Mouse (Mus musculus): ENCODE measurements at regions not wholly inside any gene's neighbourhood (a gene's known extent, or its start where the extent isn't known, plus 50 kb on each side); places are given as distances from the start of the nearest gene placed in this dataset.

DNA sequence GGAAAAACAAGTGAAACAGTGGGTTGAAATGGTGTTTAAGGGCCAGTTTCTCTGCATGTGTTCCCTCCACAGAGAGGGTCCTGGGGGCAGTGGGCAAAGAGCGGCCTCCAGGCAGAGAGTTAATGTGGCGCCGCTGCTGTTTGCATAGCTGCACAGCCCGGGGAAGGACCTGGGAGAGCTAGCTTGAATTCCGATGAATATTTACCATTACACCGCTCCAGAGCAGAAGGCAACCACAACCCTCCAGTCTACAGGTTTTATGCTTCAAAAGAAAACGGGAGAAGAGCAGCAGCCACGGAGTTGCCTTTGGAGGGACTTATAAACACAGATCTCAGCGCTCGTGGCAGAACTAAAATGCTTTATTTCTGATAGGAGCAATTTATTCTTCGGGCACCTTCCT is 94.2 kb upstream of the Pmfbp1 start:
- H3K9me3 ChIP-seq (replicated peaks; ENCODE audit: low read length) = no peaks in the 10 kb centered on the region
- no peak overlapping the region for H3K9ac ChIP-seq (ENCODE audit: insufficient read depth, low read depth)
- no peaks in the 10 kb centered on the region for H3K4me1 ChIP-seq (ENCODE audit: control insufficient read depth in 1 of 2, insufficient read depth in 2 of 2)
- no peaks in the 10 kb centered on the region for H3K27me3 ChIP-seq (replicated peaks)
- dilution Hi-C loops (cut with MboI; ENCODE audit: extremely low pct_ligation_motif_present, extremely low pct_unique_long_range_greater_than_20kb, low sequenced_read_pairs) (no loop called here), in situ Hi-C loops (cut with MboI; ENCODE audit: low pct_ligation_motif_present, low pct_unique_long_range_greater_than_20kb, low sequenced_read_pairs) (no loop called here)
- no peaks in the 10 kb centered on the region; the same call in 1 of the 2 replicates for H3K79me2 ChIP-seq (replicated peaks; ENCODE audit: control insufficient read depth, extremely low read depth, insufficient read depth, poor library complexity, severe bottlenecking)
- H3K36me3 ChIP-seq (replicated peaks in 1 of 2; ENCODE audit: control insufficient read depth in 1 of 2, insufficient read depth in 1 of 2, low read length in 1 of 2) = no peaks in the 10 kb centered on the region
- 0 out of 2 replicates have a peak overlapping the region, but pooled peaks have one; percentile 10 for H3K4me2 ChIP-seq (ENCODE audit: insufficient read depth, low read depth, poor library complexity, severe bottlenecking)
- H3K4me3 ChIP-seq (replicated peaks in 1 of 3; ENCODE audit: low read depth in 2 of 3, low read length in 2 of 3, poor library complexity in 1 of 3) = no peak overlapping the region
- no peak overlapping the region for H3K27ac ChIP-seq (ENCODE audit: insufficient read depth, low read depth)
- no peak for TF ChIP-seq USF1 (IDR thresholded peaks at IDR 0.05; ENCODE audit: low read depth, low read length)
- TF ChIP-seq ETS1 (conservative IDR thresholded peaks at IDR 0.05; ENCODE audit: low read depth, low read length) = no peak
- TF ChIP-seq HCFC1 (IDR thresholded peaks at IDR 0.05; ENCODE audit: low read depth, low read length) = no peak
- TF ChIP-seq CHD2 (IDR thresholded peaks at IDR 0.05; ENCODE audit: low read length) = no peak
- TF ChIP-seq RCOR1 (conservative IDR thresholded peaks at IDR 0.05; ENCODE audit: low read depth, low read length) = no peak
- no peak for TF ChIP-seq ZKSCAN1 (IDR thresholded peaks at IDR 0.05; ENCODE audit: borderline replicate concordance, low read depth, low read length)
- no peak for TF ChIP-seq NELFE (IDR thresholded peaks at IDR 0.05; ENCODE audit: low read depth, low read length)
- TF ChIP-seq GABPA (IDR thresholded peaks at IDR 0.05; ENCODE audit: insufficient replicate concordance, low read depth, low read length) = no peak
- TF ChIP-seq MEF2A (IDR thresholded peaks at IDR 0.05; ENCODE audit: borderline replicate concordance, low read depth, low read length) = no peak
- TF ChIP-seq MAX (IDR thresholded peaks at IDR 0.05; ENCODE audit: low read length) = no peak
- TF ChIP-seq BHLHE40 (IDR thresholded peaks at IDR 0.05; ENCODE audit: low read depth, low read length) = no peak
- TF ChIP-seq MAFK (IDR thresholded peaks at IDR 0.05; ENCODE audit: insufficient replicate concordance, low read length) = no peak
- TF ChIP-seq NRF1 (IDR thresholded peaks at IDR 0.05; ENCODE audit: low read depth, low read length) = no peak
- TF ChIP-seq RAD21 (IDR thresholded peaks at IDR 0.05; ENCODE audit: low read depth, low read length) = no peak
- no peak for TF ChIP-seq JUND (conservative IDR thresholded peaks at IDR 0.05; ENCODE audit: low read depth, low read length)
- DNase-seq (ENCODE audit: extremely low read depth) = no peak

DNA sequence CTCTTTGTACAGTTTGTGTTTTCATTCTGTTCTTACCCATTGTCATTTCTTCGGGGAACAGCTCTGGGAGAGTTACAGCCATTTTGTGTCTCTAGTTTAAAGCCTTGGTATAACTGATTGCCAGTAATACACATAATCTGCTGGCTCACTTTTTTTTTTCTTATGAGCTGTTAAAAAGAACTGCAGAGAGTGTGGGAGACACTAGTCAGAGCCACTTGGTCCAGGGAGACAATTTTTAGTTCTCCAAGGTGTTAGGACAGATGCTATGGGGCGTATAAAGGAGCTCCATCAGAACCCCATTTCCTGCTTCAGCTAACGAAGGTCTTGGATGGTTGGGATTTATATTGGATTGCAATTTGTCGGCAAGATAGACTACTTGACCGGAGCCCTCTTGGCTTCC is 93.6 kb upstream of the Pmfbp1 start:
- H3K4me2 ChIP-seq (ENCODE audit: insufficient read depth, low read depth, poor library complexity, severe bottlenecking) = peak overlapping the region; percentile 10; the same call in 1 of the 2 replicates
- H3K4me1 ChIP-seq (ENCODE audit: control insufficient read depth in 1 of 2, insufficient read depth in 2 of 2) = no peaks in the 10 kb centered on the region
- no peak overlapping the region for H3K9ac ChIP-seq (ENCODE audit: insufficient read depth, low read depth)
- TF ChIP-seq SMC3 (IDR thresholded peaks at IDR 0.05; ENCODE audit: low read depth, low read length) (no peak), MAZ (IDR thresholded peaks at IDR 0.05; ENCODE audit: low read depth, low read length) (no peak), POLR2AphosphoS2 (IDR thresholded peaks at IDR 0.05; ENCODE audit: low read depth, low read length) (no peak), ZMIZ1 (IDR thresholded peaks at IDR 0.05; ENCODE audit: low read depth, low read length) (no peak), POLR2A (IDR thresholded peaks at IDR 0.05; ENCODE audit: low read depth, low read length) (no peak), NRF1 (IDR thresholded peaks at IDR 0.05; ENCODE audit: low read depth, low read length) (no peak), RCOR1 (conservative IDR thresholded peaks at IDR 0.05; ENCODE audit: low read depth, low read length) (no peak), ELF1 (IDR thresholded peaks at IDR 0.05; ENCODE audit: low read depth, low read length) (no peak), CTCF (conservative IDR thresholded peaks at IDR 0.05 in 1 of 2, IDR thresholded peaks at IDR 0.05 in 1 of 2; ENCODE audit: low read depth in 2 of 2, low read length in 2 of 2) (no peak), MXI1 (IDR thresholded peaks at IDR 0.05; ENCODE audit: low read depth, low read length) (no peak), USF1 (IDR thresholded peaks at IDR 0.05; ENCODE audit: low read depth, low read length) (no peak), SIN3A (IDR thresholded peaks at IDR 0.05; ENCODE audit: low read length) (no peak), RAD21 (IDR thresholded peaks at IDR 0.05; ENCODE audit: low read depth, low read length) (no peak), MYC (IDR thresholded peaks at IDR 0.05; ENCODE audit: low read depth, low read length) (no peak), ZNF384 (IDR thresholded peaks at IDR 0.05; ENCODE audit: low read depth, low read length) (no peak), TBP (conservative IDR thresholded peaks at IDR 0.05; ENCODE audit: low read depth, low read length) (no peak), HCFC1 (IDR thresholded peaks at IDR 0.05; ENCODE audit: low read depth, low read length) (no peak), ZKSCAN1 (IDR thresholded peaks at IDR 0.05; ENCODE audit: borderline replicate concordance, low read depth, low read length) (no peak), EP300 (IDR thresholded peaks at IDR 0.05; ENCODE audit: low read length) (no peak)
- DNase-seq (ENCODE audit: extremely low read depth) = no peak
- no peaks in the 10 kb centered on the region for H3K27me3 ChIP-seq (replicated peaks)
- dilution Hi-C loops (cut with MboI; ENCODE audit: extremely low pct_ligation_motif_present, extremely low pct_unique_long_range_greater_than_20kb, low sequenced_read_pairs) (no loop called here), in situ Hi-C loops (cut with MboI; ENCODE audit: low pct_ligation_motif_present, low pct_unique_long_range_greater_than_20kb, low sequenced_read_pairs) (no loop called here)
- no peak overlapping the region for H3K27ac ChIP-seq (ENCODE audit: insufficient read depth, low read depth)
- H3K79me2 ChIP-seq (replicated peaks; ENCODE audit: control insufficient read depth, extremely low read depth, insufficient read depth, poor library complexity, severe bottlenecking) = no peaks in the 10 kb centered on the region; the same call in 1 of the 2 replicates
- H3K4me3 ChIP-seq (replicated peaks in 1 of 3; ENCODE audit: low read depth in 2 of 3, low read length in 2 of 3, poor library complexity in 1 of 3) = no peak overlapping the region
- H3K9me3 ChIP-seq (replicated peaks; ENCODE audit: low read length) = no peaks in the 10 kb centered on the region
- no peaks in the 10 kb centered on the region for H3K36me3 ChIP-seq (replicated peaks in 1 of 2; ENCODE audit: control insufficient read depth in 1 of 2, insufficient read depth in 1 of 2, low read length in 1 of 2)

All from CH12.LX (cell line).